Mouse (Mus musculus) heart, postnatal 10 days (tissue): ENCODE data around the gene Car2. TPM values are rescaled to one million over a fixed set of nuclear protein-coding genes. Genes with fewer than 3 reads are reported as not detected.

ENCODE experiments used
- DNase-seq, 2 experiments: peaks; one replicate each; pipeline ENCODE4 v3.0.0; 2021
- intact Hi-C: fragments of 180-260 bp; cut with DNase I; formaldehyde crosslinking; loops from one replicate; pipeline ENCODE4 v1.15.1; 2025
- total RNA-seq, 2 experiments: library from RNA; stranded (reverse); gene quantifications; 2 replicates each; pipeline ENCODE4 v1.2.3; 2021

The Car2 gene
- 1 to 10 TPM; 6.0 to 8.3 TPM for total RNA-seq

GRCm38 (mm10) chr3:14886102-14887098 is at the start of gene Car2:
Car2 (plus strand) TSS chr3:14886273.
- intact Hi-C loops: loop anchor here (5.0 kb wide), 1 partner anchor 356 kb away; no protein-coding TSS in a partner anchor
- DNase-seq: peak; percentile 76 to 80

DNA sequence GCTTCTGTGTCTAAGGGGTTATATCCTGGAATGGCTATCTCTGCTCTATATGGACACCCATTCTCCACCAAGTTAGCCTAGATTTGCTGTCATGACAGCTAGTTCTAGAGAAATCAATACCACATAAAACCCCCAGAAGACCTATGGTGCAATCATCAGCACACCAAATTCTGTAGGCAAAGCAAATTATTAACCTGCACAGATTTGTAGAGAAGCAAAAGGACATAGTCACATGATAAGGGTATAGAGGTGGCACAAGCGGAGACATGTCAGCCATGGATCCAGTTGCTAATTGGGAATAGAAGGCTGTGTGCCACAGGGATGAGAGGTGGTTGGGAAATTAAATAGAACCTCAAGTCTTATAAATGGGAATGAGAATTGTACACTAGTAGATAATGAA is 47.1 kb upstream of the Car2 start:
- intact Hi-C loops: no loop called here
- no peak for DNase-seq

DNA sequence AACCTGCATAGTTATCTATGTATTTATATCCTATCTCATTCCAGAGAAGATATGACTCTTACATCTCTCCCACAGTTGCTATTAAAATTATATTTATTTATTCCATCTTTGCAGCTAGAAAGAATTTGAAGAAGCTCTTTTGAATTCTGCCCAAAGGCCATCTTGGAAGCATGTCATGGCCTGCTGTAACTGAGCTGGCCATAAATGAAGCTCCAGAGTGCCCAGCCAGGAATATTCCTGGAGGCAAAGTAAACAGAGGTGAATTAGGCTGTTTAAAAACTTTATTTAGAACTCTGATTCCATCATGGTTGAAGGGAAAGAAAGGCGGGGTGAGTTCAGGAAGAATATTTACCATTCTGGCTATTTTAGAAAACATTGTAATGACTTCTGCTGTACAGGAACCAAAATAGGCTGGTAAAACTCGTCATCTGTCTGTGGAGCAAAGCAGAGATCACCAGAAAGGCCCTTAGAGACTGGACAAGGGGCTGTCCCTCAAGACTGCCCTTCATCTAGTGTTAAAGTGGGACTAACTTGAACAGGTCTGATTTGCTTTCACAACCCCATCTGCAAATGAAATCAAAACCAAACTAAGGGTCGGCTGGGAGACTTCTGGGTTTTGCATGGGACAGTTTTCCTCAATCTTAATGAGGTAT is 46.5 kb upstream of the Car2 start:
- intact Hi-C loops: no loop called here
- no peak for DNase-seq

GRCm38 (mm10) chr3:14848587-14849254 is 37.4 kb upstream of the Car2 start:
- intact Hi-C loops: no loop called here

DNA sequence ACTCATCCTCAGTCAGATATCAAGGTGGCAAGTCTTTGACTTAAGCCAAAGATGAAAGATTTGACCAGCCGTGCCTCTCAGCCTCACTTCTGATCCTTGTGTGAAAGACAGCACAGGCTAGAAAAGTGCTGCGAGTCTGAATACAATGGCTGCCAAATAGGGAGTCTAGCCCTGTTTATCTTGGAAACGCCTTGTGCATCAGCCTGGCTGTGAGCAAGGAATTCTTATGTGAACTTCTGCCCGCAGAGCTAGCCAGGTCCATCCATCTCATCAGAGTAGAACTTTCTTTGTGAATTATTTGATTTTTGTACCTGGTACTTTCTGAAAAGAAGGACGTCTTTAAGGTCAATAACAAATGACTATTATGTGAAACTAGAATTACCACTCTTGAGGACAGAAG is 32.1 kb upstream of the Car2 start:
- DNase-seq: no peak
- intact Hi-C loops: no loop called here

More at GRCm38 (mm10) chr3:14848587-14849254, 37.4 kb upstream of the Car2 start:
- DNase-seq: no peak

- intact Hi-C loops: no loop called here
- DNase-seq: no peak
These were observed 31.6 kb upstream of the Car2 start for GRCm38 (mm10) chr3:14854446-14854845.

GRCm38 (mm10) chr3:14857874-14858273 is 28.2 kb upstream of the Car2 start:
- intact Hi-C loops: no loop called here
- DNase-seq: no peak

DNA sequence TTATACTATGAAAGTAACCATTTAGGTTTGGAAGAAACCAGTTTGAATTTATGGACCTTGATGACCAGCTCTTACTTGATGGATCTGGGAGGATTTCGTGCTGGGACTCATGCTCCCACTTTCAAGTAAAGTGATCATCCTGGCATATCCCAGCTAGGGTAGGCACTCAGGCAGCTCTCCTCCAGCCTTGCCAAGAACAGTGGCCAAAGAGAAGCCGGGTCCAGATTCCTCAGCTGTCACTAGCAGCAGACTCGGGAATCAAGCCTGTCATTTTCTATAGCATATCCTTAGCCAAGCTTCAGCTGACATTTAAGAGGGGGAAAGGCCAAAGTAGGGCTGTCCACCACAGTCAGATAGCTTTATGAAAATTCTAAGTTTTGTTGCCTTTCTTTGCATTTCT is 25.8 kb upstream of the Car2 start:
- no peak for DNase-seq
- intact Hi-C loops: no loop called here

DNA sequence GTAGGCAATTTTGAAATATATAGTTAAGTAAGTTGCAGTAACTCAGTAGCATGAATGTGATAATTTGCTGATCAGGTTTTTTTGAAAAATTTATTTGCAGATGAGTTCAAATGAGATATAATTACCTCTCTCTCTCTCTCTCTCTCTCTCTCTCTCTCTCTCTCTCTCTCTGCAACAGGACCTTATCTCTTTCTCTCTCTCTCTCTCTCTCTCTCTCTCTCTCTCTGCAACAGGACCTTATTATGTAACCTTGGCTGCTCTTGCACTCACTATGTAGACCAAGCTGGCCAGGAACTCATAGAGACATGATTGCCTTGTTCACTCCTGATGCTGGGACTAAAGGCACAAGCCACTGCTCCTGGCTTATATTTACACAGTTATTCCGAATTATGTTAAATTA is 24.9 kb upstream of the Car2 start:
- intact Hi-C loops: no loop called here
- no peak for DNase-seq

- DNase-seq: no peak
- intact Hi-C loops: no loop called here
These were observed 24.3 kb upstream of the Car2 start for GRCm38 (mm10) chr3:14861787-14862186.

DNA sequence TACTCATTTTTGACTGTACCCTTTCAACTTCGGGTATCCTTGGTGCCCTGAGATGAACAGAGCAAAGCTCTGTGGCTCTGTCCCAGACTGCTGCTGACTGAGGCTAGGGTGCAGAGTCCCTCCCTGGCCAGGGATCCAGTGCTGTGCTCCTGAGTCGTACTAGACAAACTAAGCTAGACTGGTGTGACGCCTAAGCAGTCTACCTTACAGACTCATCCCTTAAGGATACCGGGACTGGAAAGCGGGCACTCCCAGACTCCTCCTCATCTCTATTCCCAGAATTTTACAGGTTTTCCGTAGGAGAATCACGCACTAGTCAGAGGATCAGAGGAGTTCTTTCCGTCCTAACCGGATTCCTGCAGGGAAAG is 23.4 kb upstream of the Car2 start:
- intact Hi-C loops: no loop called here
- DNase-seq: no peak

GRCm38 (mm10) chr3:14863022-14863711 is 22.9 kb upstream of the Car2 start, which contains the start of gene Car3:
Car3 (plus strand) TSS chr3:14863512.
- intact Hi-C loops: no loop called here
- DNase-seq: no peak

- intact Hi-C loops: no loop called here
These were observed 22.2 kb upstream of the Car2 start for GRCm38 (mm10) chr3:14863922-14864321.

GRCm38 (mm10) chr3:14865941-14866340 is 20.1 kb upstream of the Car2 start:
- DNase-seq: no peak
- intact Hi-C loops: no loop called here

More at GRCm38 (mm10) chr3:14863922-14864321, 22.2 kb upstream of the Car2 start:
- no peak for DNase-seq

DNA sequence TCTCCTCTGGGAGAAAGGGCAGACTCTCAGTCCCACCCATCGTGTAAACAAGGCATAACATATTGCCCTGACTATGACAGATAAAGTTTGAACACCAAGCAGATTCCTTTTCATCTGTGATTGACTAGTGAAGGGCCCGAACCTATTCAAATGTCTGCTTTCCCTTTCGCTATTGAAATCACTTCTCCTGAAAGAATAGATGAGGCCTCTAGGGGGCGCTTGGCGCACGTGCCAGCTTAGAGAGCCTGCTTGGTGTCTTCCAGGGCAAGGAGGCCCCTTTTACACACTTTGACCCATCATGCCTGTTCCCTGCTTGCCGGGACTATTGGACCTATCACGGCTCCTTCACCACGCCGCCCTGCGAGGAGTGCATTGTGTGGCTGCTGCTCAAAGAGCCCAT is 16.3 kb upstream of the Car2 start:
- peak; percentile 68 to 77 for DNase-seq
- intact Hi-C loops: loop anchor here (5.0 kb wide), 2 partner anchors 192 to 373 kb away; no protein-coding TSS in a partner anchor

DNA sequence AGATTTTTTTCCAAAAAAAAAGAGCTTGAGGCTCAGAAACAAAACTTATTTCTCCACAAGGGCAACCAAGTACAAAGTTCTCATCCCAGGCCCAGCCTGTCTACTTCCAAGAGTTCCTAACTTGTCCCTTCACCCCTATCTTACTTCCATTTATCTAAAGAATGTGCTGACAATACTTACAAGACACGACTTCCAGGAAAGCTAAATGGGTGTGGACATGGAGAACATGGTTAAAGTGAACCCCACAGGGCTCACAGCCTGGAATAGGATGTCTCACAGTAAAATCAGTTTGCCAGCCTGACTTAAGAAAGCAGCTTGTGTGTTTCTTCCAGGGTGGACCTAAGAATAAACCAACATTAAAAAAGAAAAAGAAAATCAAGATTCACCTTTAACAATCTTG is 15.5 kb upstream of the Car2 start:
- intact Hi-C loops: loop anchor here (5.0 kb wide), 2 partner anchors 193 to 372 kb away; no protein-coding TSS in a partner anchor
- DNase-seq: no peak

GRCm38 (mm10) chr3:14871386-14871785 is 14.7 kb upstream of the Car2 start:
- no peak for DNase-seq
- intact Hi-C loops: loop anchor here (5.0 kb wide), 2 partner anchors 194 to 371 kb away; no protein-coding TSS in a partner anchor

- intact Hi-C loops: loop anchor here (1.0 to 5.0 kb wide), 3 partner anchors 197 to 368 kb away; no protein-coding TSS in a partner anchor
- DNase-seq: peak in 1 of 2 experiments; percentile 45
These were observed 11.6 kb upstream of the Car2 start for GRCm38 (mm10) chr3:14874402-14875040.

DNA sequence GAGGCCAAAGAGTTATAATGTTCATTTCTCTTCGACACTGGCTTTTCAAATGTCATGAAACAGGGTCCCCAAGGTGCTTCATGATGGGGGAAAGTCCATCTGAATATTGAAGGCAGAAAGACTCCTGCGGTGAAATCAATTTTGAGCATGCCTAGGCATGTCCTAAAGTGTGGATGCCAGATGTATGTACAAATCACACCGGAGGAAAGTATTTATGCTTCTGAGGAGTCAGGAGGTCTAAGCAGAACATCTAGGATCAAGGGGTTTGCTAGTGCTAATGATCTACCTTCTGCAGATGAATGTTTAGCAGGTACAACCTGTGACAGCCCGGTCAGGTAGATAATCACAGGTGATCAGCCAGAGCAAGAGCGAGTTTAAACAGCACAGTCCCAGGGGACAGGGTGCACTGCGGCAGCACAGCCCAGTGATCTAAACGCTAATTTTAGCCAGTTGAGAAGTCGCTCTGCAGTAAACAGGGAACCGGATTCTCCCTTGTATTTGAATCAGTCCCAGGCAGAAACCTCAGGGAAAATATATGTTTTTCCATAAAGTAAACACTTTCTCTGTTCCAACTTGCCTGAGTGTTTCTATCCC is 9.7 kb upstream of the Car2 start:
- intact Hi-C loops: no loop called here
- DNase-seq: no peak
